Mouse (Mus musculus) liver, embryonic 16.5 days (tissue): ENCODE measurements at regions not wholly inside any gene's neighbourhood (a gene's known extent, or its start where the extent isn't known, plus 50 kb on each side); places are given as distances from the start of the nearest gene placed in this dataset.
"Not testable (repeated sequence)": the region's sequence is repeated elsewhere in the genome, so short reads cannot be mapped to it uniquely, and the experiment has no call there.

Source experiments
- ATAC-seq: fragments of 200-750 bp; cut with Nextera tagmentation; 2 replicates; pipeline ENCODE4 v1.8.0; 2017; ENCODE audit warnings: low read depth, mild to moderate bottlenecking, moderate number of reproducible peaks, moderate library complexity
- H3K27ac ChIP-seq: fragments of 300-500 bp; sonication (generic); 2 replicates; pipeline ENCODE4 v1.5.1; 2014; ENCODE audit warnings: mild to moderate bottlenecking, low read length
- H3K27me3 ChIP-seq: fragments of 300-500 bp; sonication (generic); 2 replicates; pipeline ENCODE4 v1.6.1; 2014; ENCODE audit warnings: low read depth, low read length, mixed read lengths; ENCODE audit not compliant: control insufficient read depth, insufficient read depth
- H3K36me3 ChIP-seq: fragments of 300-500 bp; sonication (generic); 2 replicates; pipeline ENCODE4 v1.6.1; 2014; ENCODE audit warnings: mild to moderate bottlenecking; ENCODE audit not compliant: control insufficient read depth, insufficient read depth
- H3K4me1 ChIP-seq: fragments of 300-500 bp; sonication (generic); 2 replicates; pipeline ENCODE4 v1.6.1; 2014; ENCODE audit warnings: low read depth, low read length, mixed read lengths; ENCODE audit not compliant: control insufficient read depth
- H3K4me2 ChIP-seq: fragments of 300-500 bp; sonication (generic); 2 replicates; pipeline ENCODE4 v1.6.1; 2014; ENCODE audit warnings: low read depth, low read length, mixed read lengths
- H3K4me3 ChIP-seq: fragments of 300-500 bp; sonication (generic); 2 replicates; pipeline ENCODE4 v1.5.1; 2014; ENCODE audit warnings: low read depth, mild to moderate bottlenecking, low read length
- H3K9ac ChIP-seq: fragments of 300-500 bp; sonication (generic); 2 replicates; pipeline ENCODE4 v1.6.1; 2014; ENCODE audit warnings: low read depth, low read length
- H3K9me3 ChIP-seq: fragments of 300-500 bp; sonication (generic); replicated peaks from 2 replicates; pipeline ENCODE4 v1.6.1; 2016; ENCODE audit warnings: low read length; ENCODE audit not compliant: control insufficient read depth
- WGBS: fragments of 180-500 bp; shearing (Covaris S2); extraction: QIAGEN DNeasy Blood & Tissue Kit; methylation state at CpG from one replicate; pipeline ENCODE4 v1.1.7; 2014; ENCODE audit not compliant: insufficient replicate concordance; 5-methylcytosine and 5-hydroxymethylcytosine counted together

- H3K27me3 ChIP-seq: no peaks in the 10 kb centered on the region
- no peak overlapping the region for H3K4me2 ChIP-seq
- no peak overlapping the region for H3K4me3 ChIP-seq
- H3K36me3 ChIP-seq: no peaks in the 10 kb centered on the region
- no peak overlapping the region for H3K27ac ChIP-seq
- WGBS: 47% methylated on average over 2 of the region's 2 CpGs
- no peak for ATAC-seq
- H3K9ac ChIP-seq: no peak overlapping the region
- H3K4me1 ChIP-seq: no peaks in the 10 kb centered on the region
- H3K9me3 ChIP-seq: no peaks in the 10 kb centered on the region
These were observed 147.9 kb downstream of the Lyplal1 start for GRCm38 (mm10) chr1:185969231-185969630.

- no peak for ATAC-seq
These were observed 140.0 kb downstream of the Lyplal1 start for GRCm38 (mm10) chr1:185977075-185977474.

GRCm38 (mm10) chr1:185989432-185989831, 127.7 kb downstream of the Lyplal1 start:
- no peak overlapping the region for H3K4me3 ChIP-seq
- no peak overlapping the region for H3K4me2 ChIP-seq
- H3K27me3 ChIP-seq: no peaks in the 10 kb centered on the region
- WGBS: 60% methylated on average over 8 of the region's 8 CpGs
- H3K36me3 ChIP-seq: no peaks in the 10 kb centered on the region
- H3K9ac ChIP-seq: no peak overlapping the region
- H3K4me1 ChIP-seq: no peaks in the 10 kb centered on the region
- no peak for ATAC-seq
- no peak overlapping the region for H3K27ac ChIP-seq
- H3K9me3 ChIP-seq: no peaks in the 10 kb centered on the region

More at GRCm38 (mm10) chr1:185977075-185977474, 140.0 kb downstream of the Lyplal1 start:
- no peak overlapping the region for H3K4me3 ChIP-seq
- H3K4me2 ChIP-seq: no peak overlapping the region
- H3K9me3 ChIP-seq: no peaks in the 10 kb centered on the region
- H3K4me1 ChIP-seq: no peaks in the 10 kb centered on the region
- no peak overlapping the region for H3K27ac ChIP-seq
- H3K9ac ChIP-seq: no peak overlapping the region
- no peaks in the 10 kb centered on the region for H3K36me3 ChIP-seq
- no peaks in the 10 kb centered on the region for H3K27me3 ChIP-seq
- WGBS: 52% methylated on average over 2 of the region's 2 CpGs

- not testable (repeated sequence) for H3K27me3 ChIP-seq, H3K27ac ChIP-seq, ATAC-seq, H3K4me1 ChIP-seq, H3K4me2 ChIP-seq, H3K4me3 ChIP-seq, H3K36me3 ChIP-seq, H3K9me3 ChIP-seq, H3K9ac ChIP-seq
- WGBS: 43% methylated on average over 1 of the region's 1 CpGs
These were observed 117.0 kb downstream of the Lyplal1 start for GRCm38 (mm10) chr1:186000066-186000465.

- ATAC-seq: no peak
- Histone ChIP-seq H3K4me3 (no peak overlapping the region), H3K9me3 (no peaks in the 10 kb centered on the region), H3K4me2 (no peak overlapping the region), H3K36me3 (no peaks in the 10 kb centered on the region), H3K27ac (no peak overlapping the region), H3K27me3 (no peaks in the 10 kb centered on the region), H3K9ac (no peak overlapping the region), H3K4me1 (no peaks in the 10 kb centered on the region)
- WGBS: 77% methylated on average over 1 of the region's 1 CpGs
These were observed 103.7 kb downstream of the Lyplal1 start for GRCm38 (mm10) chr1:186013413-186013812.

- no peaks in the 10 kb centered on the region for H3K4me1 ChIP-seq
- 57% methylated on average over 1 of the region's 1 CpGs for WGBS
- H3K4me3 ChIP-seq: no peak overlapping the region
- no peak overlapping the region for H3K9ac ChIP-seq
- ATAC-seq: no peak
- no peaks in the 10 kb centered on the region for H3K9me3 ChIP-seq
- H3K27ac ChIP-seq: no peak overlapping the region
- no peaks in the 10 kb centered on the region for H3K27me3 ChIP-seq
- no peak overlapping the region for H3K4me2 ChIP-seq
- H3K36me3 ChIP-seq: no peaks in the 10 kb centered on the region
These were observed 102.9 kb downstream of the Lyplal1 start for GRCm38 (mm10) chr1:186014166-186014565.

- 60% methylated on average over 8 of the region's 8 CpGs for WGBS
- Histone ChIP-seq H3K36me3 (no peaks in the 10 kb centered on the region), H3K4me3 (no peak overlapping the region), H3K27ac (no peak overlapping the region), H3K9me3 (no peaks in the 10 kb centered on the region), H3K27me3 (no peaks in the 10 kb centered on the region), H3K4me1 (no peaks in the 10 kb centered on the region), H3K4me2 (no peak overlapping the region), H3K9ac (no peak overlapping the region)
- no peak for ATAC-seq
These were observed 101.1 kb downstream of the Lyplal1 start for GRCm38 (mm10) chr1:186015831-186016561.

GRCm38 (mm10) chr1:186017547-186017946, 99.6 kb downstream of the Lyplal1 start:
- 36% methylated on average over 1 of the region's 1 CpGs for WGBS
- ATAC-seq: no peak

GRCm38 (mm10) chr1:186019511-186019910, 97.6 kb downstream of the Lyplal1 start:
- Histone ChIP-seq H3K27ac (no peak overlapping the region), H3K9me3 (no peaks in the 10 kb centered on the region), H3K36me3 (no peaks in the 10 kb centered on the region), H3K9ac (no peak overlapping the region), H3K4me1 (no peaks in the 10 kb centered on the region), H3K4me3 (no peak overlapping the region), H3K4me2 (no peak overlapping the region), H3K27me3 (no peaks in the 10 kb centered on the region)
- WGBS: 59% methylated on average over 5 of the region's 5 CpGs
- ATAC-seq: no peak

More at GRCm38 (mm10) chr1:186017547-186017946, 99.6 kb downstream of the Lyplal1 start:
- H3K27ac ChIP-seq: no peak overlapping the region
- H3K9ac ChIP-seq: no peak overlapping the region
- no peak overlapping the region for H3K4me3 ChIP-seq
- H3K9me3 ChIP-seq: no peaks in the 10 kb centered on the region
- H3K4me1 ChIP-seq: no peaks in the 10 kb centered on the region
- no peak overlapping the region for H3K4me2 ChIP-seq
- no peaks in the 10 kb centered on the region for H3K27me3 ChIP-seq
- no peaks in the 10 kb centered on the region for H3K36me3 ChIP-seq
